Mouse (Mus musculus) heart, embryonic 16.5 days (tissue): Measurements from ENCODE around the gene Sirt5. TPM values are rescaled to one million over a fixed set of nuclear protein-coding genes. Genes with fewer than 3 reads are reported as not detected.

Experiments used
- ATAC-seq: fragments of 200-750 bp; cut with Nextera tagmentation; replicated peaks from 2 replicates; pipeline ENCODE4 v1.8.0; 2017; ENCODE audit warnings: moderate number of reproducible peaks; ENCODE audit not compliant: insufficient read depth, low FRiP score; ENCODE audit errors: extremely low read depth
- H3K27ac ChIP-seq: fragments of 300-500 bp; sonication (generic); 2 replicates; pipeline ENCODE4 v1.5.1; 2014; ENCODE audit warnings: mild to moderate bottlenecking, low read length, control low read depth, moderate library complexity
- H3K27me3 ChIP-seq: fragments of 300-500 bp; sonication (generic); 2 replicates; pipeline ENCODE4 v1.6.1; 2014; ENCODE audit warnings: low read length, mixed read lengths; ENCODE audit not compliant: control insufficient read depth, insufficient read depth
- H3K36me3 ChIP-seq: fragments of 300-500 bp; sonication (generic); 2 replicates; pipeline ENCODE4 v1.6.1; 2014; ENCODE audit not compliant: control insufficient read depth, insufficient read depth
- H3K4me1 ChIP-seq: fragments of 300-500 bp; sonication (generic); 2 replicates; pipeline ENCODE4 v1.6.1; 2014; ENCODE audit warnings: low read length, mixed read lengths; ENCODE audit not compliant: control insufficient read depth, insufficient read depth
- H3K4me2 ChIP-seq: fragments of 300-500 bp; sonication (generic); 2 replicates; pipeline ENCODE4 v1.6.1; 2014; ENCODE audit warnings: low read depth, mild to moderate bottlenecking, control low read depth, low read length
- H3K4me3 ChIP-seq: fragments of 300-500 bp; sonication (generic); 2 replicates; pipeline ENCODE4 v1.5.1; 2014; ENCODE audit warnings: mild to moderate bottlenecking, control low read depth, low read length
- H3K9ac ChIP-seq: fragments of 300-500 bp; sonication (generic); 2 replicates; pipeline ENCODE4 v1.6.1; 2014; ENCODE audit warnings: low read length, control low read depth
- H3K9me3 ChIP-seq: fragments of 300-500 bp; sonication (generic); replicated peaks from 2 replicates; pipeline ENCODE4 v1.6.1; 2016; ENCODE audit warnings: low read length; ENCODE audit not compliant: control insufficient read depth
- WGBS: fragments of 180-500 bp; shearing (Covaris S2); extraction: QIAGEN DNeasy Blood & Tissue Kit; methylation state at CpG from one replicate; pipeline ENCODE4 v1.1.7; 2014; 5-methylcytosine and 5-hydroxymethylcytosine counted together
- polyA plus RNA-seq: library from polyadenylated mRNA; unstranded; fragments of >200 nt; fragmentation: Nextera tagmentation; extraction: Ambion mirVana; gene quantifications from 2 replicates; pipeline ENCODE4 v1.2.1, GENCODE M21; 2015

The Sirt5 gene
- polyA plus RNA-seq, 1 experiment from 2014 or later, result 34.4 TPM

- no peak for ATAC-seq
- 90% methylated on average over 4 of the region's 4 CpGs for WGBS
Measured at GRCm38 (mm10) chr13:43443706-43444105, 78.4 kb downstream of the Sirt5 start.

GRCm38 (mm10) chr13:43444717-43445116 lies 79.4 kb downstream of the Sirt5 start:
- Histone ChIP-seq H3K27ac (no peak overlapping the region), H3K36me3 (no peaks in the 10 kb centered on the region), H3K27me3 (no peaks in the 10 kb centered on the region), H3K9ac (no peak overlapping the region), H3K4me2 (no peak overlapping the region), H3K9me3 (no peaks in the 10 kb centered on the region), H3K4me1 (peaks cover 22% of the 10 kb centered on the region), H3K4me3 (no peak overlapping the region)
- 96% methylated on average over 3 of the region's 3 CpGs for WGBS
- no peak for ATAC-seq

More at GRCm38 (mm10) chr13:43443706-43444105, 78.4 kb downstream of the Sirt5 start:
- no peak overlapping the region for H3K9ac ChIP-seq
- peaks cover 22% of the 10 kb centered on the region for H3K4me1 ChIP-seq
- H3K4me2 ChIP-seq, result no peak overlapping the region
- H3K27me3 ChIP-seq, result no peaks in the 10 kb centered on the region
- no peak overlapping the region for H3K27ac ChIP-seq
- H3K36me3 ChIP-seq, result no peaks in the 10 kb centered on the region
- no peak overlapping the region for H3K4me3 ChIP-seq
- no peaks in the 10 kb centered on the region for H3K9me3 ChIP-seq

Other genes starting within 250 kb of the Sirt5 start
- 57.7 and 57.8 TPM in 2 replicates for gene Tbc1d7, start 194.0 kb upstream of the Sirt5 start, polyA plus RNA-seq
- gene Gfod1, start 61.3 kb upstream of the Sirt5 start, polyA plus RNA-seq, result 0.92 and 0.93 TPM in 2 replicates
- gene Nol7, start 32.9 kb downstream of the Sirt5 start, polyA plus RNA-seq, result 104 and 123 TPM in 2 replicates
- gene Ranbp9, start 115.8 kb downstream of the Sirt5 start, polyA plus RNA-seq, result 8.0 and 8.1 TPM in 2 replicates
- gene Mcur1, start 194.7 kb downstream of the Sirt5 start, polyA plus RNA-seq, result 14.7 and 16.9 TPM in 2 replicates